Mouse (Mus musculus): ENCODE measurements around the gene Gm13277. TPM values are rescaled to one million over a fixed set of nuclear protein-coding genes. Genes with fewer than 3 reads are reported as not detected.

Gene Gm13277
- polyA plus RNA-seq, 1 experiment: not detected

Other genes starting within 250 kb of the Gm13277 start
- not detected in 2 replicates for gene Ifna15, start 230.4 kb upstream of the Gm13277 start, polyA plus RNA-seq (2012; rRNA removed)
- gene Ifna14, start 216.8 kb upstream of the Gm13277 start, polyA plus RNA-seq (2012; rRNA removed): not detected in 2 replicates
- not detected in 2 replicates for gene Ifna9, start 196.2 kb upstream of the Gm13277 start, polyA plus RNA-seq (2012; rRNA removed)
- gene Ifna12, start 185.3 kb upstream of the Gm13277 start, polyA plus RNA-seq (2012; rRNA removed): not detected in 2 replicates
- not detected in 2 replicates for gene C87499, start 154.2 kb upstream of the Gm13277 start, polyA plus RNA-seq (2012; rRNA removed)
- gene Ifna13, start 144.2 kb upstream of the Gm13277 start, polyA plus RNA-seq (2012; rRNA removed): not detected in 2 replicates
- not detected in 2 replicates for gene Ifna16, start 111.7 kb upstream of the Gm13277 start, polyA plus RNA-seq (2012; rRNA removed)
- not detected in 2 replicates for gene Ifna2, start 104.7 kb upstream of the Gm13277 start, polyA plus RNA-seq (2012; rRNA removed)
- not detected in 2 replicates for gene Ifnab, start 97.3 kb upstream of the Gm13277 start, polyA plus RNA-seq (2012; rRNA removed)
- gene Gm26566, start 66.8 kb upstream of the Gm13277 start, polyA plus RNA-seq (2012; rRNA removed): 1.2 and 1.6 TPM in 2 replicates
- gene Klhl9, start 66.2 kb upstream of the Gm13277 start, polyA plus RNA-seq (2012; rRNA removed): 43.1 and 44.2 TPM in 2 replicates
- gene Gm13271, start 33.8 kb upstream of the Gm13277 start, polyA plus RNA-seq (2012; rRNA removed): not detected in 2 replicates
- 0.06 TPM in 1 of 2 replicates, not detected in the other for gene Gm13283, start 28.5 kb upstream of the Gm13277 start, polyA plus RNA-seq (2012; rRNA removed)
- gene Gm13290, start 14.8 kb upstream of the Gm13277 start, polyA plus RNA-seq (2012; rRNA removed): not detected in 2 replicates
- not detected in 2 replicates for gene Gm13289, start 11.7 kb upstream of the Gm13277 start, polyA plus RNA-seq (2012; rRNA removed)
- not detected in 2 replicates for gene Gm13272, start 8.8 kb upstream of the Gm13277 start, polyA plus RNA-seq (2012; rRNA removed)
- gene Ifnz, start 6.5 kb upstream of the Gm13277 start, polyA plus RNA-seq (2012; rRNA removed): not detected in 2 replicates
- gene Gm13276, start 2.9 kb upstream of the Gm13277 start, polyA plus RNA-seq (2012; rRNA removed): not detected in 2 replicates
- gene Gm13278, start 2.9 kb downstream of the Gm13277 start, polyA plus RNA-seq (2012; rRNA removed): not detected in 2 replicates
- gene Gm13275, start 5.9 kb downstream of the Gm13277 start, polyA plus RNA-seq (2012; rRNA removed): not detected in 2 replicates
- not detected in 2 replicates for gene Gm13279, start 8.8 kb downstream of the Gm13277 start, polyA plus RNA-seq (2012; rRNA removed)
- not detected in 2 replicates for gene Gm13285, start 11.0 kb downstream of the Gm13277 start, polyA plus RNA-seq (2012; rRNA removed)
- not detected in 2 replicates for gene Gm13287, start 14.6 kb downstream of the Gm13277 start, polyA plus RNA-seq (2012; rRNA removed)
- 0.01 TPM in 1 of 2 replicates, not detected in the other for gene Gm13288, start 16.9 kb downstream of the Gm13277 start, polyA plus RNA-seq (2012; rRNA removed)
- not detected in 2 replicates for gene Ifna7, start 27.6 kb downstream of the Gm13277 start, polyA plus RNA-seq (2012; rRNA removed)
- gene Ifna11, start 31.3 kb downstream of the Gm13277 start, polyA plus RNA-seq (2012; rRNA removed): not detected in 2 replicates
- gene Ifna6, start 38.8 kb downstream of the Gm13277 start, polyA plus RNA-seq (2012; rRNA removed): not detected in 2 replicates
- not detected in 2 replicates for gene Ifna5, start 46.9 kb downstream of the Gm13277 start, polyA plus RNA-seq (2012; rRNA removed)
- not detected in 2 replicates for gene Ifna4, start 53.2 kb downstream of the Gm13277 start, polyA plus RNA-seq (2012; rRNA removed)
- gene Ifna1, start 61.5 kb downstream of the Gm13277 start, polyA plus RNA-seq (2012; rRNA removed): not detected in 2 replicates
- not detected in 2 replicates for gene Ifne, start 91.6 kb downstream of the Gm13277 start, polyA plus RNA-seq (2012; rRNA removed)

Data from central nervous system, embryonic 14 days (tissue).